Mouse (Mus musculus): ENCODE results near the gene Mettl8. TPM values are rescaled to one million over a fixed set of nuclear protein-coding genes. Genes with fewer than 3 reads are reported as not detected.

Mettl8 gene
- polyA plus RNA-seq, 1 experiment from 2014 or later, result 10.0 TPM

DNA sequence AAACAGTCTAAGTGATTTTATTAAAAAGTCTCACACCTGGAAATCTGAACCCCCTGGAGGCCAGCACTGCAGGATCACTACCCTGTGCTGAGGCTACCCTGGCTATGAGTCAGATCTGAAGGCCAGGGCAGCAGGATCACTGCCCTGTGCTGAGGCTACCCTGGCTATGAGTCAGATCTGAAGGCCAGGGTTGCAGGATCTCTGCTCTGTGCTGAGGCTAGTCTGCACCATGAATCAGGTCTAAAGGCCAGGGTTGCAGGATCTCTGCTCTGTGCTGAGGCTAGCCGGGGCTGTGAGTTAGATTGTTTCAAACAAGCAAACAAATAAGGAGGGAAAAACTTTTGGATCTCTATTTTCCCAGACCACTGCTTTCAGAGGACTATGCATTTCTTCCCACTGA, 92.5 kb downstream of the Mettl8 start:
- H3K27me3 ChIP-seq (ENCODE audit: control insufficient read depth, insufficient read depth, low read length), result no peaks in the 10 kb centered on the region
- no peak overlapping the region for H3K4me3 ChIP-seq (ENCODE audit: control insufficient read depth in 1 of 2, insufficient read depth in 1 of 2, low read depth in 1 of 2, low read length in 2 of 2)
- no peaks in the 10 kb centered on the region for H3K9me3 ChIP-seq (ENCODE audit: control insufficient read depth, low read length)
- H3K4me1 ChIP-seq (ENCODE audit: control insufficient read depth in 2 of 2, insufficient read depth in 2 of 2, low read length in 2 of 2), result no peaks in the 10 kb centered on the region
- no peak for ATAC-seq (ENCODE audit: insufficient number of reproducible peaks, insufficient read depth, low FRiP score, low read depth)
- no peak overlapping the region for H3K9ac ChIP-seq (ENCODE audit: low read length)
- no peak overlapping the region for H3K27ac ChIP-seq (replicated peaks in 1 of 2; ENCODE audit: control insufficient read depth in 1 of 2, insufficient read depth in 1 of 2, low read depth in 2 of 2, low read length in 2 of 2)
- H3K4me2 ChIP-seq (ENCODE audit: low read length), result no peak overlapping the region
- no peaks in the 10 kb centered on the region for H3K36me3 ChIP-seq (ENCODE audit: control insufficient read depth, insufficient read depth, low read length)
- WGBS, result 90% methylated on average over 1 of the region's 1 CpGs

DNA sequence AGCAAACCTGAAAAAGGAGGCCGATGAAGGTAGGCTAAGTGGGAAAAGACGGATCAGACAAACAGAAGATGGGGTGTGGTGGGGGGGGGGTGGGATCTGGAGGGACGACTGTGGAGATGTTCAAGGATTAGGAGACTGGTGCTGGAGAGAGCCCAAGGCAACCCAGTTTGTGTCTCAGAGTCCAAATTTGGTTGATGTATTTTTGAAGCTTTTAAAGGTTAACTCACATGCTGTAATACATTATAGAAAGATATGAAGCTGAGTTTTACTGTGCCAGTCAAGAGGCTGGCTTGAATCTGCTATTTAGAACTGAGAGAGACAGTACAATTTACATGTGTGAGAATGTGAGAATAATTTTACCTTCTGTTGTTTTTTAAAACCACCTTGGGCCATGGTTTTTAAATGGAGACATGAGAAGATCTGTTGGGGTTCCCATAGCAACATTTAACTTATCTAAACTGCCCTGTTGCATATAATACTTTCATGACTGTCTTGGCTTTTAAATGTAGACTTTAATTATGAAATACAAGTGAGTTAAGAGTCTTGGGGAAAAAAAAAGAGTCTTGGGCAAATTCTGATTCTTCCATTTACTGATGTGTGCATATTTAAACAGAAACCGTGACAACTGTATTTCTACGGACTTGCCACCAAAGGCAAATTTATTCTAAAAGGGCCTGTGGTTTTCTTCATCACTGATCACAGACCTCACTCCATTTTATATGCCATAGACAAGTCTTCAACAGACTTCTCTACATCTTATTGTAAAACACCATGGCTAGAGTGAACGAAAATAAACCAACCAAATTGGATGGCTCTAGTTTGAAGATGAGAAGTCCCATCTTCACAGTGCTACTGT, 94.1 kb downstream of the Mettl8 start:
- H3K27ac ChIP-seq (replicated peaks in 1 of 2; ENCODE audit: control insufficient read depth in 1 of 2, insufficient read depth in 1 of 2, low read depth in 2 of 2, low read length in 2 of 2), result no peak overlapping the region
- 72% methylated on average over 6 of the region's 6 CpGs for WGBS
- H3K4me3 ChIP-seq (ENCODE audit: control insufficient read depth in 1 of 2, insufficient read depth in 1 of 2, low read depth in 1 of 2, low read length in 2 of 2), result no peak overlapping the region
- no peaks in the 10 kb centered on the region for H3K36me3 ChIP-seq (ENCODE audit: control insufficient read depth, insufficient read depth, low read length)
- no peak overlapping the region for H3K9ac ChIP-seq (ENCODE audit: low read length)
- H3K27me3 ChIP-seq (ENCODE audit: control insufficient read depth, insufficient read depth, low read length), result no peaks in the 10 kb centered on the region
- H3K4me2 ChIP-seq (ENCODE audit: low read length), result no peak overlapping the region
- H3K9me3 ChIP-seq (ENCODE audit: control insufficient read depth, low read length), result no peaks in the 10 kb centered on the region
- no peak for ATAC-seq (ENCODE audit: insufficient number of reproducible peaks, insufficient read depth, low FRiP score, low read depth)
- H3K4me1 ChIP-seq (ENCODE audit: control insufficient read depth in 2 of 2, insufficient read depth in 2 of 2, low read length in 2 of 2), result no peaks in the 10 kb centered on the region

DNA sequence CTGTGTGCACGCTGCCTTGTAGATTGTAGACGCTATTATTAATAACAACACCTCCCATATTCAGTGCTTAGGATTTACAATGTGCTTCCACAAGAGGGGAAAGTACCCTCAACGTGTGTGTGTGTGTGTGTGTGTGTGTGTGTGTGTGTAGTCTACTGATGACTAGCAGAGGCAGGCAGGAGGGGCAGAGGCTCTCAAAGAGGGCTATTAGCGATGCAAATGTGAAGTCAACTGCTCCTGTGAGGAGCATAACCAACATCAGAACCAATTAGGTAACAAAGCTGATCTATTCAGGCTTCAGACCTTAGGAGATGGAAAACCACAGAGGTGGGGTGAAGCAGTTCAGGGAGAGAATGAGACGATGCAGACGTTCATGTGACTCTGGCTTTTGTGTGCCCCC, 95.3 kb downstream of the Mettl8 start:
- Histone ChIP-seq H3K36me3 (ENCODE audit: control insufficient read depth, insufficient read depth, low read length) (no peaks in the 10 kb centered on the region), H3K4me1 (ENCODE audit: control insufficient read depth in 2 of 2, insufficient read depth in 2 of 2, low read length in 2 of 2) (no peaks in the 10 kb centered on the region), H3K27me3 (ENCODE audit: control insufficient read depth, insufficient read depth, low read length) (no peaks in the 10 kb centered on the region), H3K9me3 (ENCODE audit: control insufficient read depth, low read length) (no peaks in the 10 kb centered on the region), H3K27ac (replicated peaks in 1 of 2; ENCODE audit: control insufficient read depth in 1 of 2, insufficient read depth in 1 of 2, low read depth in 2 of 2, low read length in 2 of 2) (no peak overlapping the region), H3K4me2 (ENCODE audit: low read length) (no peak overlapping the region), H3K4me3 (ENCODE audit: control insufficient read depth in 1 of 2, insufficient read depth in 1 of 2, low read depth in 1 of 2, low read length in 2 of 2) (no peak overlapping the region), H3K9ac (ENCODE audit: low read length) (no peak overlapping the region)
- no peak for ATAC-seq (ENCODE audit: insufficient number of reproducible peaks, insufficient read depth, low FRiP score, low read depth)
- 74% methylated on average over 6 of the region's 6 CpGs for WGBS

DNA sequence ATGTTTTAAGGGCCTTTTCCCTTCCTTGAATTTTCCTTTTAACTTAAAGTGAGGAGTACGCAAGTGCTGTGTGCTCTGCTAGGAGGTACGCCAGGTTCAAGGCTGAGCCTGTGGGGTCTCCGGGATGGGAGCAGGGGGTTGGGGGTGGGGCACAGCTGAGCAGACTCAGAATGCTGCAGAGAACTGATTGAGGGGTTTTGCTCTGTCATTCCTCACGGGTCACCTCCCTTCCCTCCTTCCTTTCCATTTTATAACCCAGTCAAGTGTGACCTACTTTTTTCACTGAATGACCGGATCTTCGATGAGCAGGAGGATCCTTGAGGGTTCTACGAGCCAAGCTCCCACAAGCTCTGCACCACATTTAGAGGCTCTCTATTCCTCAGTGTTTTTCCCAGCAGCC, 96.0 kb downstream of the Mettl8 start:
- no peaks in the 10 kb centered on the region for H3K9me3 ChIP-seq (ENCODE audit: control insufficient read depth, low read length)
- no peak for ATAC-seq (ENCODE audit: insufficient number of reproducible peaks, insufficient read depth, low FRiP score, low read depth)
- no peak overlapping the region for H3K9ac ChIP-seq (ENCODE audit: low read length)
- no peak overlapping the region for H3K4me2 ChIP-seq (ENCODE audit: low read length)
- H3K4me1 ChIP-seq (ENCODE audit: control insufficient read depth in 2 of 2, insufficient read depth in 2 of 2, low read length in 2 of 2), result no peaks in the 10 kb centered on the region
- H3K27ac ChIP-seq (replicated peaks in 1 of 2; ENCODE audit: control insufficient read depth in 1 of 2, insufficient read depth in 1 of 2, low read depth in 2 of 2, low read length in 2 of 2), result no peak overlapping the region
- H3K27me3 ChIP-seq (ENCODE audit: control insufficient read depth, insufficient read depth, low read length), result no peaks in the 10 kb centered on the region
- no peak overlapping the region for H3K4me3 ChIP-seq (ENCODE audit: control insufficient read depth in 1 of 2, insufficient read depth in 1 of 2, low read depth in 1 of 2, low read length in 2 of 2)
- H3K36me3 ChIP-seq (ENCODE audit: control insufficient read depth, insufficient read depth, low read length), result no peaks in the 10 kb centered on the region
- WGBS, result 70% methylated on average over 7 of the region's 7 CpGs

DNA sequence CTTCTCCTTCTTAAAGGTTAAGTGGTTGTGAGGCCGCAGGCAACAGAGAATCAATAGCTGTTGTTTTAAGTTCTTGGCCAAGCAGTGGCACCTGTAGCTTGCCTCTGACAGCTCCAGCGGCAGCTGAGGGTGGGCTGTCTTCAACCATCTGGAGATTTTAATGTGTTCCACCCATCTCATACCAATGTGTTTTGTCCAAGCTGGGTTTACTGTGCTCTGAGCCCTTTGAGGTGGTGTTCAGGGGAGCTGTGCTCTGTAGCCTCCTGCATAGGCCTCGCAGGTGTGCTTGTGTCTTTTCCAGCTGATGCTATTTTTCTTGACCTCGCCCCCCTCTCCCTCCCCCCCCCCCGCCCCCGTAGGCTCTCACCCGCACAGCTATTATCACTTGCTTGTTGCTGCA, 96.8 kb downstream of the Mettl8 start:
- Histone ChIP-seq H3K9me3 (ENCODE audit: control insufficient read depth, low read length) (no peaks in the 10 kb centered on the region), H3K4me2 (ENCODE audit: low read length) (no peak overlapping the region), H3K27me3 (ENCODE audit: control insufficient read depth, insufficient read depth, low read length) (no peaks in the 10 kb centered on the region), H3K4me1 (ENCODE audit: control insufficient read depth in 2 of 2, insufficient read depth in 2 of 2, low read length in 2 of 2) (no peaks in the 10 kb centered on the region), H3K36me3 (ENCODE audit: control insufficient read depth, insufficient read depth, low read length) (no peaks in the 10 kb centered on the region), H3K27ac (replicated peaks in 1 of 2; ENCODE audit: control insufficient read depth in 1 of 2, insufficient read depth in 1 of 2, low read depth in 2 of 2, low read length in 2 of 2) (no peak overlapping the region), H3K4me3 (ENCODE audit: control insufficient read depth in 1 of 2, insufficient read depth in 1 of 2, low read depth in 1 of 2, low read length in 2 of 2) (no peak overlapping the region), H3K9ac (ENCODE audit: low read length) (no peak overlapping the region)
- 70% methylated on average over 7 of the region's 7 CpGs for WGBS
- no peak for ATAC-seq (ENCODE audit: insufficient number of reproducible peaks, insufficient read depth, low FRiP score, low read depth)

DNA sequence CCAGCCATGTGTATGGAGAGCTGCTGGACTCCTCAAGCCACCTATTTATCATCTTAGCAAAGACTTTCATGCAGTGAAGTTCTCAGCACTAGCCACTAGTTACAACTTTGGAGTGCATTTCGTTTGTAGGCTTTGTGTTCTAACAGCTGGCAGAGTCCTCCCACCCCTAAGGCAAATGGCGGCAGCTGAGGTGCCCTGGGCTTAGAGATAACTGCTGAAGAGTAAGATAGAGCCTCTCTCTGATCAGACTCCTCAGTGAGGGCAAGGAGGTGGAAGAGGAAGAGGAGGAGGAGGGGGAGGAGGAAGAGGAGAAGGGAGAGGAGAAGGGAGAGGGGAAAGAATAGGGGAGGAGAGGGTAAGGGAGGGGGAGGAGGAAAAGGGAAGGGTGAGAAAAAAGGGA, 101.8 kb downstream of the Mettl8 start:
- H3K9ac ChIP-seq (ENCODE audit: low read length), result no peak overlapping the region
- H3K27me3 ChIP-seq (ENCODE audit: control insufficient read depth, insufficient read depth, low read length), result no peaks in the 10 kb centered on the region
- 34% methylated on average over 2 of the region's 2 CpGs for WGBS
- H3K4me1 ChIP-seq (ENCODE audit: control insufficient read depth in 2 of 2, insufficient read depth in 2 of 2, low read length in 2 of 2), result no peaks in the 10 kb centered on the region
- ATAC-seq (ENCODE audit: insufficient number of reproducible peaks, insufficient read depth, low FRiP score, low read depth), result no peak
- no peak overlapping the region for H3K4me3 ChIP-seq (ENCODE audit: control insufficient read depth in 1 of 2, insufficient read depth in 1 of 2, low read depth in 1 of 2, low read length in 2 of 2)
- no peak overlapping the region for H3K4me2 ChIP-seq (ENCODE audit: low read length)
- no peaks in the 10 kb centered on the region for H3K9me3 ChIP-seq (ENCODE audit: control insufficient read depth, low read length)
- no peaks in the 10 kb centered on the region for H3K36me3 ChIP-seq (ENCODE audit: control insufficient read depth, insufficient read depth, low read length)
- no peak overlapping the region for H3K27ac ChIP-seq (replicated peaks in 1 of 2; ENCODE audit: control insufficient read depth in 1 of 2, insufficient read depth in 1 of 2, low read depth in 2 of 2, low read length in 2 of 2)

DNA sequence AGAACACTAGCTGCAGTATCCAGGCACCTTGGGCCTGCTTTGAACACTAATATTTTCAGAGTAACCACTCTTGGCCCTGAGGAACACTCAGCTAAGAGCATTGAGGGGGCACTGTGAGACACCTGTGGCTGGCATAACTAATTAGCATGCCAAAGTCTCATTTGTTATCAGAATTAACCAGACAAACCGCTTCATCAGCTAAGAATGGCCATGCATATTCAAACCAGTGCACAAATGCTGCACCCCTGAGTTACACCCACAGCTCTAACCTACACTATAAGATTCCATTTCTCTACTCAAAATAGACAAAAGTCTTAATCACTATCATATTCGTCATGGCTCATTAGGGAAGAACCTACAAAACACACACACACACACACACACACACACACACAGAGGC, 103.4 kb downstream of the Mettl8 start:
- WGBS, result 78% methylated on average over 2 of the region's 2 CpGs
- no peaks in the 10 kb centered on the region for H3K36me3 ChIP-seq (ENCODE audit: control insufficient read depth, insufficient read depth, low read length)
- no peaks in the 10 kb centered on the region for H3K9me3 ChIP-seq (ENCODE audit: control insufficient read depth, low read length)
- no peaks in the 10 kb centered on the region for H3K27me3 ChIP-seq (ENCODE audit: control insufficient read depth, insufficient read depth, low read length)
- no peak for ATAC-seq (ENCODE audit: insufficient number of reproducible peaks, insufficient read depth, low FRiP score, low read depth)
- H3K4me2 ChIP-seq (ENCODE audit: low read length), result no peak overlapping the region
- no peak overlapping the region for H3K27ac ChIP-seq (replicated peaks in 1 of 2; ENCODE audit: control insufficient read depth in 1 of 2, insufficient read depth in 1 of 2, low read depth in 2 of 2, low read length in 2 of 2)
- H3K4me1 ChIP-seq (ENCODE audit: control insufficient read depth in 2 of 2, insufficient read depth in 2 of 2, low read length in 2 of 2), result no peaks in the 10 kb centered on the region
- H3K4me3 ChIP-seq (ENCODE audit: control insufficient read depth in 1 of 2, insufficient read depth in 1 of 2, low read depth in 1 of 2, low read length in 2 of 2), result no peak overlapping the region
- H3K9ac ChIP-seq (ENCODE audit: low read length), result no peak overlapping the region

All from heart, embryonic 14.5 days (tissue).